Mouse (Mus musculus) lung, adult 18-20 months (tissue): ENCODE data around the gene 4922502D21Rik.
"Not testable (repeated sequence)": the region's sequence is repeated elsewhere in the genome, so short reads cannot be mapped to it uniquely, and the experiment has no call there.

Experiments
- DNase-seq, 2 experiments: peaks; one replicate each; pipeline ENCODE4 v3.0.0; 2022; ENCODE audit warnings: mixed read lengths in 2 of 2

4922502D21Rik gene

GRCm38 (mm10) chr6:129331610-129332009 lies at the start of gene 4922502D21Rik:
4922502D21Rik (minus strand) TSS chr6:129331796.
- no peak for DNase-seq

DNA sequence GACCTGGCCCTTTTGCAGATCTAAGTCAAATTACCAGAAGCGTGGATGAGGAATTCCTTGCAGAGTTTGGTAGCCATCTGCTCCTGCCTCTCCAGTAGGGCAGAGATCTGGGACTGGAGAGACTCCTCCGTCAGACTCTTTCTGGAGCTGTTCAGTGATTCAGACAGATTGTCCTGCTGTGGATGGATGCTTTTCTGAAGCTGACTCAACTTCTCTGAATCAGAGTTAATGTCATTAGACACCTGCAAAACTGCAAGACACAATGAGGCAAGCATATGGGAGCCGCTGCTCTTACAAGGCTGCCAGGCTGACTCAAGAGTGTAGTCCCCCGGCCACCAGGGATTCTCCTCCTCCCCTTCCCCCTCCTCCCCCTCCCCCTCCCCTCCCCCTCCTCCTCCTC lies 48.9 kb upstream of the 4922502D21Rik start:
- no peak for DNase-seq

DNA sequence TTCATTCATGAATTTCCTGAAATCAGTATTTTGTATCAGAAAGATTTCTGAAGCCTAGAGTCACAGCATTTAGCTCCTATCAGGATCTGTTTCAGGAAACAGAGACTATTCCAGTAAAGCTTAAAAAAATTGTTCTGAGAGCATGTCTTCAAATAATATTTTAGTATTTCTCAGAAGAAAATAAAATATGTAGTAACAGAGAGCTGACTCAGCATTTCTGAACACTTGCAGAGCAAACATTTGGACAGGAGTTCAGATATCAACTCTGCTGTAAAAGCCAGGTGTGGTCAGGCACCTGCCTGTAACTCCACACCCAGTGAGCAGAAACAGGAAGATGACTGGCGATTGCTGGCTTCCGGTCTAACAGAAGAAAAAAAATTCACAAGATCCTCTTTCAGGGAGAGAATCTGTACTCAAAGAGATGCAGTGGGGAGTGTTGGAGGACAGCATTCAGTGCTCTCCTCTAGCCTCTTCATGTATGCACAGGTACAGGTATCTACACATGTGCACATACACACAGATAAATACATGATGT lies 43.4 kb upstream of the 4922502D21Rik start:
- no peak for DNase-seq

DNA sequence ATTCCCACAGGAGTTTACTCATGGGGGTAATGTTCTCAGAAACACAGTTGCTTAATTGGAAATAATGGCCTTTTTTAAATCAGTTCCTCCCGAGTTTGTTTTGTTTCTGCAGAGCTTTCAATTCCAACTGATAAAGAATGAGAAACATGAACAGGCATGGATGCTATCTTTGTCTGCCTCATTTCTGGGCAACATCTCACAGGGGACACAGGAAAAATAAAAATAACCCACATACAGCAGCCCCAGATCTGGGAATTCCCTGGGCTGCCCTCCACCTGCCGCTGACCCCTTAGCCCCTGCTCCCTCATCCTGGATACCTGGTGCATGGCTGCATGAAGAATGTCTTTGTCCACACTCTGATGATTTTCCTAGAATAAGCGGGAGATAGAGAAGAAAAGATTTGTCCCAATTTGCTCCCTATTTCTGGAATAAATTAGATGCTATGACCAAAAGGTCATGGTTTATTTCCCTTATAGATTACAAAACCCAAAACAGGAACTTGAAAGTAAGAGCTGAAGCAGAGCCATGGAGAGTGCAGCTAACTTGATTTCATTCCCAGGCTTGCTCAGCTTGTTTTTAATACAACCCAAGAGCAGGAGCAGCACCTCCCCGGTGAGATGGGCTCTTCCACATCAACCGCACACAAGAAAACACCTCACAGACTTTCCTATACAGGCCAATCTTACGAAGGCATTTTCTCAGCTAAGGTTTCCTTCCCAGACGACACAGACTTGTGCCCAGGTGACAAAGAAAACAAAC lies 38.0 kb upstream of the 4922502D21Rik start:
- DNase-seq: no peak

DNA sequence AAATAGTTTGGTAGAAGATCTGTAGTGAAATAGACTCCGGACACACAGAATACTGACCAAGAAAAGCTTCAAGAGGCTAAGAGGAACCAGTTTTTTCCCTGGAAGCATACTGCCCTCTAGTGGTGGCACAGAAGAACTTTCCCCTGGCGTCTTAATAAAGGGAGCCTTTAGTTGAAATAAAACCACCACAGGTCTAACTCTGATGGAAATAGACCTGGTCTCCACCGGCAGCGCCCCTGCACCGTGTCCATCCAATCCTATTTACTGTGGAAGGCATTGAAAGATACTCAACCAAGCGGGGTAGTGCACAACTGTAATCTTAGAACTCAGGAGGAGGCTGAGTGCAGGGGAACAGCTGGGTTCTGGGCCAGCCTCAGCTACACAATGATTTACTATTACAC lies 34.4 kb upstream of the 4922502D21Rik start:
- peak in 1 of 2 experiments; percentile 36 for DNase-seq

- no peak for DNase-seq
These were observed 32.3 kb upstream of the 4922502D21Rik start for GRCm38 (mm10) chr6:129363942-129364341.

DNA sequence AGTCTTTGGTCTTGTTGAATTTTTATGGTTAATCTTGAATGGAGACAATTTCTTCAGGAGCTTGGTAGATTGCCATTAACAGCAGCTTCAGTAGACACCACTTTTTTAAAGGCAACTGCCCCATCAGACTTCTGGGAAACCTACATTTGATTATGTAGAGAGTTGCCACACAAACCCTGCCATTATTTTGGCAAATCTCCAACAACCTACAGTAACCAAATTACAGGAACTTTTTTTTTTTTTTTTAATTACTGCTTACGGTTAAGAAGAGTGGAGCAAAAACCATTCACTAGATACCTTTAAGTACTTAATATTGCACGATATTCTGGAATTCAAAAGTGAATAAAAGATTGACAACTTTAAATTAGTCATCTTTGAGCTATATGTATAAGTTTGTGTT lies 27.9 kb upstream of the 4922502D21Rik start:
- no peak for DNase-seq

GRCm38 (mm10) chr6:129356430-129356829 lies 24.8 kb upstream of the 4922502D21Rik start:
- no peak for DNase-seq

- DNase-seq: no peak
These were observed 24.2 kb upstream of the 4922502D21Rik start for GRCm38 (mm10) chr6:129355774-129356173.

- DNase-seq: no peak
These were observed 19.5 kb upstream of the 4922502D21Rik start for GRCm38 (mm10) chr6:129351091-129351490.

DNA sequence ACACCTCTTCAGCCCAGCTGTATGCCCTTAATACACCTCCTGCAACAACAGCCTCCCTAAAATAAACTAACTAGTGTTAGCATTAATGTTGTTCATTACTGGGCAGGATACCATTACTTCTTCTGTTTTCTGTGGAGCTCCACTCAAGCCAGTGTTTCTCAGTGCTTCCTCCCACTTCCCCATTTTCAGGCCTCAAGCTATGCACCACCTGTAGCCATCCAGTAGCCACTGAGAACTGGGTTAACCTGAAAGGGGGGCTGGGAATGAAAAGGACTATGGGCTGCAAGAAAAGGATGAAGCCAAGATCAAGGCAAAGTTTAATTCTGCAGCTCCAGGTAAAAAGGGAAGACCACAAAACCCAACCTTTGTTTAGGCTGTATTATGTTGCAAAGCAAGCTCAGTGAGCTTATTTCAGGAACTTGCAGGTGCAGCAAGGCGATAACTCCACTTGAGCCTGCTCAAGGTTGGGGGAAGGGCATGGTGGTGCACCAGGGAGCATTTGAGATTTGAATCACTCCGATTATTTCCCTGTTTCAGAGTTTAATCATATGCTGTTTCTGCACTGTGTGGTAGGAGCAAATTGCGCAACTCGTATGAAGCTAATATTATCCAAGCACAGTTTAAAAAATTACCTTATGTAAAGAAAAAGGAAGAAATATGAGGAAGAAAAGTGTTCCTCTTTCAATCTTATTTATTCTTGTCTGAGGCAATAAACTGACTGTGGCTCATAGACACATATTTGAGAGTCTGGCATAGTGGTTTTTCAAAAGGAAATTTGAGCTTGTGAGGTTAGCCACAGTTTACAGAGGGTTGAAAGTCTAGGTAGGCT lies 18.1 kb upstream of the 4922502D21Rik start:
- DNase-seq: peak; percentile 58 to 73

DNA sequence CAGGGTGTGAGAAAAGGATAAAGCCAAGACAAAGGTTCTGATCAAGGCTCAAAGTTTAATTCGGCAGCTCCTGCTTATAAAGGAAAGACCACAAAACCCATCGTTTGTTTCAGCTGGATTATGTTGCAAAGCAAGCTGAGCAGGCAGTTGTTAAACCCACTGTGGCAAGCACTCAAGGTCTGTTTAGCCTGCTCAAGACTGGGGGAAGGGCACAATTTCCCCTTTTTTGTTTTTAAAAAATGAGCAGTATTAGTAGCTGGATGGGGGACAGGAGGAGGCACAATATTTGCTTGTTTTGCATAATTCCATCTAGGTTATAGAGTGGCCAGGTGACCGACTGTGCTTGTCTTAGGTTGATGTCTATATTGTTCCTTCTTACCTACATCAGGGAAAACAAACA lies 12.8 kb upstream of the 4922502D21Rik start:
- DNase-seq: no peak

DNA sequence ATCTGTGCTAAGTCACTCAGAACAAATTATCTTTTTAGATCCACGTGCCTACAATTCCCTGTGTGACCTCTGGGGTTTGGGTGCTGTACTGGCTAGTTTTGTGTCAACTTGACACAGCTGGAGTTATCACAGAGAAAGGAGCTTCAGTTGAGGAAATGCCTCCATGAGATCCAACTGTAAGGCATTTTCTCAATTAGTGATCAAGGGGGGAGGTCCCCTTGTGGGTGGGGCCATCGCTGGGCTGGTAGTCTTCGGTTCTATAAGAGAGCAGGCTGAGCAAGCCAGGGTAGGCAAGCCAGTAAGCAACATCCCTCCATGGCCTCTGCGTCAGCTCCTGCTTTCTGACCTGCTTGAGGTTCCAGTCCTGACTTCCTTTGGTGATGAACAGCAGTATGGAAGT lies 10.8 kb upstream of the 4922502D21Rik start, which contains the start of gene Clec12a:
Clec12a (plus strand) TSS at position 301 of the 400 bp plus-strand sequence.
- not testable (repeated sequence) for DNase-seq

DNA sequence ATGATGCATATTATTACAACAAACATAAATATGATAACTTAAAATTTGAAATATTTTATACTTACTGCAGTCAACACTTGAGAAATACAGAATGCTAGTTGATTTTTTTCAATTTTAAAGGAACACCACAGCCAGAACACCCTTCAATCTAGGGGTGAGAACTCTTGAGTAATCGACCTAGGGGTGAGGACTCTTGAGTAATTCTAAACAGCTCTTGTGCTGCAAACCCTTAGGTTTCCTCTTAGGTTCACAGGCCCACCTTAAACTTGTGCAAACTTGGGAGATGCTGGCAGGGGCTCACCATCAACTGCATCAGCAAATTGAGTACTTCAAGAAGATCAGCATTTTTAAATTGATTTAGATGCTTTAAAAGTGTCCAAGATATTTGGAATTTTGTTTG lies 6.2 kb upstream of the 4922502D21Rik start:
- peak in 1 of 2 experiments; percentile 14 for DNase-seq

DNA sequence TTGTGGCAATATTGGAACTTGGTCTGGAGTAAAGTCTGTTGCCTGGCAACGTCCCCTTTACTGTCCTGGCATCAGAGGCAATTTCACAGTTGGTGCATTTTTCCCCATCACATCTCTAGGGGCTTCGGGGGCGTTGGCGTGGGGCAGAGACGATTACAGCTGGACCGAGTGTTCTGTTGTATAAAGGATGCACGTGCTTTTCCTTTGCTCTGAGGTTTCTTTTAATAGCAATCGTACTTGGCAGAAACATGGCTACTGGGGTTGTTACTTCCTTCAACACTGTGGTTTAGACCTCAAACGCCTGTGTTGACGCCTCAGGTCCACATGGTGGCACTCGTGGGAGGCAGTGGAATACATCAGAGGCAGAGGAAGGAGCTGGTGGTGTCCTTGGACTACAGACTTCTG lies 2.1 kb upstream of the 4922502D21Rik start:
- peak; percentile 71 to 74 for DNase-seq

- DNase-seq: peak in 1 of 2 experiments; percentile 45
These were observed 4.9 kb downstream of the 4922502D21Rik start for GRCm38 (mm10) chr6:129326568-129327150.

DNA sequence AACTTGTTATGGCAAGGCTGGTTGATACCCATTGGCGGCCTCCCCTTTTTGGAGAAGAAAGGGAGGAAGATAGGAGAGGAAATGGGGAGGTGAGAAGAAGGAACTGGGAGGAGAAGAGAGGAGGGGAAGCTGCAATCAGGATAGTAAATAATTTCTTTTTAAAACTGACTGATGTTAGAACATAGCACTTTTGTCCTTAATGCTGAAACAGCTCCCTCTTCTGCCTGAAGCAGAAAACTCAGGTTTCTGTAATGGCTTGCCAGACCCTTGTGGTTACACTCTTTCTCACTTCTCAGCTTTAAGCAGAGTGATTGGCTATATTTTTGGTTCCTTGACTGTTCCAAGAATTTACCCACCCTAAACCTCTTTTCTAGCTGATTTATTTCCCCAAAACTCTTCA lies 5.6 kb downstream of the 4922502D21Rik start:
- DNase-seq: no peak

GRCm38 (mm10) chr6:129319331-129319730 lies 12.3 kb downstream of the 4922502D21Rik start:
- DNase-seq: no peak

- DNase-seq: no peak
These were observed 13.2 kb downstream of the 4922502D21Rik start for GRCm38 (mm10) chr6:129318395-129318794.

DNA sequence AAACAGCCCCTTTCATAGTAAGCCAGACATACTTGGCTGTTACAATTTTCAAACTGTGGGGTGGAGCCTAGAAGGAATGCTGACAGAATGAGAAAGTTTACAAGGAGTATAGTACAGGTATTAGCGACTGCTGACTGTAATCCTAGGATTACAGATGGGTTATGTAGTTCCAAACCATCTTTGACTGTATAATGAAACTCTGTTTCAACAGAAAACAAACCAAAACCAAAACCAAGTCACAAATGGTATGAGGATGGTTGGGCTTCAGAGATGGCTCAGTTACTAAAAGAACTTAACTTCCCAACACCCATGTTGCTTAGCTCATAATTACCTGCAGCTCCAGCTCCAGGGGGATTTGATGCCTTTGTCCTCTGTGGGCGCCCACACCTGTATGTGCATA lies 15.1 kb downstream of the 4922502D21Rik start:
- DNase-seq: no peak

DNA sequence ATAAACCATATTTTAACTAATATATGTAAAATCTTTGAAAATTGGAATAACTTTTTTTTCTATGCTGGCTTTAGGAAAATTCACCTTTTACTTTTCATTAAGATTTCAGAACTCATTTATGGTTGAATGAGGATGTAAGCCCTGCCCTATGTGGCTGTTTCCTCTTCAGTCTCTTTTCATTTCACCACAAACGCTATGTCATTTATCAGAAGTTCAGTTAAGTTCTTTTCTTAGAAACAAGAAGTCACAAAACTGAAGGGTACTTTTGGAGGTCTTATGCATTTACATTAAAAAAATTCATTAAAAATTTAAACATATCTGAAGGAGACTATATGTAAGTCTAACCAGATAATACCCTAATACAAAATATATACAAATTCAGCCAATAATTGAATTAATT lies 15.9 kb downstream of the 4922502D21Rik start:
- DNase-seq: no peak

DNA sequence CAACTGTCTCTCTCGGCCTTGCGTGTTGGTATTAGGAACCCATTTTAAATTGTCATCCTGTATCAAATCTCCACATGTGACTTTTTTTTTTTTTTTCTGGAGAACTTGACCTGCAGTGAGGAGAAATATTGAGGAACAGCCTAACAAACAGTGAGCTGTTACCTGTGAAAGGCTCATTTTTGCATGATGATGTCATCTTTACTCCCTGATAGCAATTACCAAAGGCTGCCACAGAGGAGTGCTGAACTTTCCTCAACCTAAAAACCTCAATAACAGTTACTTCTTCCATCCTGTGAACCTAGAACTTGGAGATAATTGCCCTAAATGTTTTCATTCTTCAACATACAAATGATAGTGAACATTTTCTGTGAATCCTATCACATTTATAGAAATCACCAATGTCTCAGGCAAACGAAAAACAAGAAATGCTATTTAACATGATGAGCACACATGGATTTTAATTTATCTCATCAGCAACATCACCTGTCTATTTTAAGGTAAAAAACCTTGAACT lies 16.9 kb downstream of the 4922502D21Rik start:
- no peak for DNase-seq

DNA sequence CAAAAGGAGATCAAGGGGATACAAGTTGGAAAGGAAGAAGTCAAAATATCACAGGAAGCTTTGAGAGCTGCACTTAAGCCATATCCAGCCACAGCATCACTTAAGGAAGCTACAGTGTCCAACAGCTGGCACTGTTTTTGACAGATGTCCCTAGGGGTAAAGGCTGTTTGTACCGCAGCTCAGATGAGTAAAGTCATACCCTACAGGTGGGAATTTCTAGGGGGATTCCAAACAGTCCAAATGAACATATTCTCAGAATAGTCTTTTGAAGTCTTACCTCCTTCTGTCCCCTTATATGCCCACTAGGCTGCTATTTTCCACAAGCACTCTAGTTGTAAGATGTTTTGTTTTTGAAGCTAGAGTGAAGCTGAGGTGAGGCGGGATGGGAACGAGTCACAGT lies 19.1 kb downstream of the 4922502D21Rik start:
- no peak for DNase-seq
